Mouse (Mus musculus) liver, embryonic 14.5 days (tissue): ENCODE measurements around the gene Zfp459. TPM values are rescaled to one million over a fixed set of nuclear protein-coding genes. Genes with fewer than 3 reads are reported as not detected.
"Not testable (repeated sequence)": the region's sequence is repeated elsewhere in the genome, so short reads cannot be mapped to it uniquely, and the experiment has no call there.

ENCODE experiments used
- ATAC-seq: fragments of 200-750 bp; cut with Nextera tagmentation; 2 replicates; pipeline ENCODE4 v1.8.0; 2017; ENCODE audit warnings: moderate number of reproducible peaks, mild to moderate bottlenecking, moderate library complexity; ENCODE audit not compliant: insufficient read depth
- DNase-seq, 3 experiments: peaks; one replicate each; pipeline ENCODE4 v3.0.0-alpha.2; 2012 to 2013; ENCODE audit warnings: low read depth in 3 of 3, low spot score in 3 of 3
- H3K27ac ChIP-seq: fragments of 300-500 bp; sonication (generic); 2 replicates; pipeline ENCODE4 v1.5.1; 2014; ENCODE audit warnings: moderate library complexity, mild to moderate bottlenecking, control low read depth, inconsistent platforms
- H3K27me3 ChIP-seq: fragments of 300-500 bp; sonication (generic); 2 replicates; pipeline ENCODE4 v1.6.1; 2014; ENCODE audit warnings: mild to moderate bottlenecking, low read length, moderate library complexity; ENCODE audit not compliant: control insufficient read depth, insufficient read depth
- H3K36me3 ChIP-seq: fragments of 300-500 bp; sonication (generic); replicated peaks from 2 replicates; pipeline ENCODE4 v1.6.1; 2014; ENCODE audit warnings: low read depth; ENCODE audit not compliant: control insufficient read depth, insufficient read depth
- H3K4me1 ChIP-seq, 2 experiments: fragments of 200-500 bp in 1 of 2; fragments of 300-500 bp in 1 of 2; sonication (generic) in 1 of 2; replicated peaks; 2 replicates each; pipeline ENCODE4 v1.6.1; 2012 to 2014; ENCODE audit warnings: antibody characterized with exemption in 1 of 2, inconsistent platforms in 1 of 2, low read length in 1 of 2; ENCODE audit not compliant: control insufficient read depth in 2 of 2, insufficient read depth in 2 of 2
- H3K4me2 ChIP-seq: fragments of 300-500 bp; sonication (generic); 2 replicates; pipeline ENCODE4 v1.6.1; 2014; ENCODE audit warnings: low read depth, mild to moderate bottlenecking, control low read depth, moderate library complexity
- H3K4me3 ChIP-seq, 2 experiments: fragments of 200-500 bp in 1 of 2; fragments of 300-500 bp in 1 of 2; sonication (generic) in 1 of 2; 2 replicates each; pipeline ENCODE4 v1.5.1; 2012 to 2014; ENCODE audit warnings: low read depth in 2 of 2, low read length in 2 of 2, mild to moderate bottlenecking in 2 of 2, control low read depth in 1 of 2, inconsistent platforms in 1 of 2, moderate library complexity in 1 of 2; ENCODE audit not compliant: insufficient read depth in 1 of 2
- H3K9ac ChIP-seq: fragments of 300-500 bp; sonication (generic); replicated peaks from 2 replicates; pipeline ENCODE4 v1.6.1; 2014; ENCODE audit warnings: mild to moderate bottlenecking, control low read depth, moderate library complexity
- H3K9me3 ChIP-seq: fragments of 300-500 bp; sonication (generic); 2 replicates; pipeline ENCODE4 v1.6.1; 2016; ENCODE audit warnings: low read length, mixed read lengths; ENCODE audit not compliant: control insufficient read depth
- CTCF ChIP-seq: IDR thresholded peaks from 2 replicates; pipeline ENCODE4 v1.5.1; 2016; ENCODE audit warnings: antibody characterized with exemption, low read depth, control low read depth
- EP300 ChIP-seq: IDR thresholded peaks from 2 replicates; pipeline ENCODE4 v1.6.1; 2016; ENCODE audit warnings: antibody characterized with exemption, low read depth
- WGBS: fragments of 180-500 bp; shearing (Covaris S2); extraction: QIAGEN DNeasy Blood & Tissue Kit; methylation state at CpG from one replicate; pipeline ENCODE4 v1.1.7; 2014; ENCODE audit not compliant: insufficient replicate concordance; 5-methylcytosine and 5-hydroxymethylcytosine counted together
- polyA plus RNA-seq, 2 experiments: library from polyadenylated mRNA; depleted of rRNA in 1 of 2; stranded (reverse) in 1 of 2; unstranded in 1 of 2; fragments of >200 nt; fragmentation: Nextera tagmentation in 1 of 2; extraction: Ambion mirVana in 1 of 2; gene quantifications; 2 replicates each; pipeline versions ENCODE4 v1.2.1 to v1.2.3; 2012 to 2014

Zfp459 gene
- polyA plus RNA-seq (2012; rRNA removed) (0.07 and 0.16 TPM in 2 replicates), polyA plus RNA-seq (2014; fragmentation: Nextera tagmentation; extraction: Ambion mirVana) (0.17 and 0.42 TPM in 2 replicates)

GRCm38 (mm10) chr13:67421207-67421857 lies at the start of gene Zfp459:
Gene Zfp459, minus strand, starts transcription at chr13:67421418.
- Histone ChIP-seq H3K27me3 (no peaks in the 10 kb centered on the region), H3K27ac (no peak within 1 kb of the TSS), H3K9me3 (no peaks in the 10 kb centered on the region), H3K9ac (peak within 1 kb of the TSS; percentile 25), H3K4me3 (peak within 1 kb of the TSS; percentile 51 to 74), H3K4me1 (peaks cover 0 to 2% of the 10 kb centered on the region in 2 experiments; a peak in 1 of 4 replicates), H3K36me3 (no peaks in the 10 kb centered on the region), H3K4me2 (peak within 1 kb of the TSS; percentile 74)
- DNase-seq: peak in 2 of 3 experiments; percentile 5 to 20
- 2% methylated on average over 22 of the region's 22 CpGs for WGBS
- ATAC-seq: peak; percentile 66; the same call in 1 of the 2 replicates
- no peak for TF ChIP-seq EP300
- TF ChIP-seq CTCF: no peak

DNA sequence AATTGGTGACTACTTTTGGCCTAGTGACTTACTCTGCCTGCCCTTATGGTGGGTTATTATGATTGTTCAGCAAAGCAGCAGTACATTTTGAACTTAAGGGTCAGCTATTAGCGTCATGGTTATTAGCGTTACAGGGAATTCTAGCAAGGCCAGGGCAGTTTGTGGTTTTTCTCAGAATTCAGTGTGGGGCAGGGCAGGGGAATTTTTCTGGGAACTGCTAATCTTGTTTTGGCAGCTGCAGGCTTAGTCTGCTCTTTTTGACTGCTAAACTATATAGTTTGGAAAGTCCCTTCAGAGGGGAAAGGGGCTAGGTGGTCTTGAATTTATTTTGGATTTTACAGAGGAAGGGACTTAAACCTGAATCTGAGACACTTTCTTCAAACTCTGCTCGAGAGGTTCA lies 48.1 kb upstream of the Zfp459 start:
- Histone ChIP-seq H3K4me2 (no peak overlapping the region), H3K27me3 (no peaks in the 10 kb centered on the region), H3K4me3 (no peak overlapping the region), H3K27ac (no peak overlapping the region), H3K9ac (no peak overlapping the region), H3K4me1 (no peaks in the 10 kb centered on the region), H3K9me3 (no peaks in the 10 kb centered on the region), H3K36me3 (peaks cover 4% of the 10 kb centered on the region; the same call in 1 of the 2 replicates)
- TF ChIP-seq CTCF (no peak), EP300 (no peak)
- ATAC-seq: no peak
- 55% methylated on average over 3 of the region's 3 CpGs for WGBS
- no peak for DNase-seq

DNA sequence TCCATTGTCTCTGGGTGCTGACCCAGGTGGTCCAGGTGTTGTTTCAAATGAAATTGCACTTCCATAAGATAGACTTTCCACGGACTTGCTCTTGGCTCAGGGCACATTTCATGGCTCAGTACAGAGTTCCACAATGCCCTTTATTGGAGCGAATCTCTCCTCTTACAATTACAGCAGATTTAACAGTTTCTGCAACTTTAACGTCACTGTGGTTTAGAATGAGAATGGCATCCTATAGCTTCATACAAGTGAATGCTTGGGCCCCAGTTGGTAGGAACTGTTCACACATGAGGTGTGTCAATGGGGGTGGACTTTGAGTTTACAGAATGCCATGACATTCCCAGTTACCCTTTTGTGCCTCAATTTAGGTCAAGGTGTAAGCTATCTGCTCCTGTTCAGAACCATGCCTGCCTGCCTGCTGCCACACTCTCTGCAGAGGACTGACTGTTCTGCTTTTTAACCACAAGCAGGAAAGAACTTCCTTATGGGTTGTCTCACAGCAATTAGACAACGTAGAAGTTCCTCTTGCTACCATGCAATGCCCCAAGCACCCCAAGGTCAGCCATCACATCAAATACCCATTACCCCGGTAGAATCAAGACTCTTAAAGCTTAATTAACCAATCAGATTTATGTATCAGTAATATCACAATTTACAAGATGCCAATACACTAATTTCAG lies 42.4 kb upstream of the Zfp459 start:
- H3K4me2 ChIP-seq, H3K27me3 ChIP-seq, H3K4me1 ChIP-seq, H3K9ac ChIP-seq, H3K27ac ChIP-seq, H3K4me3 ChIP-seq, H3K9me3 ChIP-seq, ATAC-seq, DNase-seq, H3K36me3 ChIP-seq: not testable (repeated sequence)
- 15% methylated on average over 2 of the region's 5 CpGs for WGBS

- H3K27ac ChIP-seq: no peak overlapping the region; the same call in 1 of the 2 replicates
- DNase-seq: no peak
- H3K36me3 ChIP-seq: no peaks in the 10 kb centered on the region
- no peaks in the 10 kb centered on the region for H3K27me3 ChIP-seq
- H3K4me3 ChIP-seq: peak overlapping the region; percentile 71 to 88; a peak in 3 of 4 replicates
- peak overlapping the region; percentile 78 for H3K4me2 ChIP-seq
- peaks cover 0 to 5% of the 10 kb centered on the region in 2 experiments; a peak in 1 of 4 replicates for H3K4me1 ChIP-seq
- no peak; the same call in 1 of the 2 replicates for ATAC-seq
- TF ChIP-seq EP300 (no peak), CTCF (no peak)
- whole genome bisulfite sequencing: 18% methylated on average over 3 of the region's 3 CpGs
- no peaks in the 10 kb centered on the region for H3K9me3 ChIP-seq
- peak overlapping the region; percentile 81; the same call in 1 of the 2 replicates for H3K9ac ChIP-seq
Measured at GRCm38 (mm10) chr13:67452021-67452309, 30.7 kb upstream of the Zfp459 start.
